Mouse (Mus musculus) urinary bladder, adult 2 months (tissue): ENCODE results near the gene Pdxp. TPM values are rescaled to one million over a fixed set of nuclear protein-coding genes. Genes with fewer than 3 reads are reported as not detected.
"Not testable (repeated sequence)": the region's sequence is repeated elsewhere in the genome, so short reads cannot be mapped to it uniquely, and the experiment has no call there.

ENCODE experiments used
- DNase-seq: peaks from one replicate; pipeline ENCODE4 v3.0.0; 2022; ENCODE audit warnings: low spot score
- polyA plus RNA-seq: library from polyadenylated mRNA; depleted of rRNA; stranded (reverse); fragments of >200 nt; gene quantifications from 2 replicates; pipeline ENCODE4 v1.2.3, GENCODE M21; 2012; rRNA removed

Gene Pdxp
- polyA plus RNA-seq, result 2.4 and 3.8 TPM in 2 replicates

- no peak for DNase-seq
Measured at GRCm38 (mm10) chr15:78913632-78914090, at the start of gene Pdxp. Gene Pdxp (plus strand): TSS chr15:78913919.

- no peak for DNase-seq
Measured at GRCm38 (mm10) chr15:78868398-78868797, 45.3 kb upstream of the Pdxp start.

- DNase-seq, result no peak
Measured at GRCm38 (mm10) chr15:78868826-78869233, 44.9 kb upstream of the Pdxp start.

GRCm38 (mm10) chr15:78869775-78870174 lies 43.9 kb upstream of the Pdxp start:
- DNase-seq, result no peak

GRCm38 (mm10) chr15:78872021-78872608 lies 41.6 kb upstream of the Pdxp start:
- no peak for DNase-seq

- DNase-seq, result no peak
Measured at GRCm38 (mm10) chr15:78873803-78874435, 39.8 kb upstream of the Pdxp start.

GRCm38 (mm10) chr15:78874989-78875388 lies 38.7 kb upstream of the Pdxp start:
- no peak for DNase-seq

- DNase-seq, result no peak
Measured at GRCm38 (mm10) chr15:78875537-78875936, 38.2 kb upstream of the Pdxp start.

GRCm38 (mm10) chr15:78876258-78876696 lies 37.4 kb upstream of the Pdxp start:
- peak; percentile 67 for DNase-seq

- peak; percentile 94 for DNase-seq
Measured at GRCm38 (mm10) chr15:78876991-78877809, 36.5 kb upstream of the Pdxp start, which contains the start of gene Gga1. Gene Gga1 (plus strand): TSS chr15:78877190.

- DNase-seq, result no peak
Measured at GRCm38 (mm10) chr15:78877810-78878390, 35.8 kb upstream of the Pdxp start.

GRCm38 (mm10) chr15:78878792-78879516 lies 34.8 kb upstream of the Pdxp start:
- DNase-seq, result not testable (repeated sequence)

- DNase-seq, result no peak
Measured at GRCm38 (mm10) chr15:78880432-78880831, 33.3 kb upstream of the Pdxp start.

GRCm38 (mm10) chr15:78881828-78882227 lies 31.9 kb upstream of the Pdxp start:
- DNase-seq, result no peak

- no peak for DNase-seq
Measured at GRCm38 (mm10) chr15:78889401-78889853, 24.3 kb upstream of the Pdxp start.

- no peak for DNase-seq
Measured at GRCm38 (mm10) chr15:78892440-78892839, 21.3 kb upstream of the Pdxp start.

GRCm38 (mm10) chr15:78894726-78895125 lies 19.0 kb upstream of the Pdxp start:
- no peak for DNase-seq

GRCm38 (mm10) chr15:78895741-78896140 lies 18.0 kb upstream of the Pdxp start:
- DNase-seq, result no peak

- no peak for DNase-seq
Measured at GRCm38 (mm10) chr15:78896149-78896548, 17.6 kb upstream of the Pdxp start.

GRCm38 (mm10) chr15:78897488-78897887 lies 16.2 kb upstream of the Pdxp start:
- no peak for DNase-seq

GRCm38 (mm10) chr15:78898507-78899001 lies 15.2 kb upstream of the Pdxp start:
- no peak for DNase-seq
